Mouse (Mus musculus) ES-Bruce4 (cell line): ENCODE results near the gene Lck.

Experiments used
- CTCF ChIP-seq: IDR thresholded peaks from one replicate; pipeline ENCODE4 v1.8.1; 2011; ENCODE audit warnings: low read depth, low read length
- EP300 ChIP-seq: IDR thresholded peaks from 2 replicates; pipeline ENCODE4 v1.6.1; 2011; ENCODE audit warnings: low read depth, low read length; ENCODE audit not compliant: insufficient read depth
- POLR2A ChIP-seq: IDR thresholded peaks from one replicate; pipeline ENCODE4 v1.8.1; 2011; ENCODE audit warnings: low read length; ENCODE audit not compliant: insufficient read depth

GRCm38 (mm10) chr4:129616631-129617030 lies 43.2 kb upstream of the Lck start:
- no peak for TF ChIP-seq CTCF
- no peak for TF ChIP-seq POLR2A
- TF ChIP-seq EP300 = no peak
